Mouse (Mus musculus): ENCODE data around the gene Bcr. TPM values are rescaled to one million over a fixed set of nuclear protein-coding genes. Genes with fewer than 3 reads are reported as not detected.

The Bcr gene
- polyA plus RNA-seq, 1 experiment from 2014 or later = 7.5 TPM

DNA sequence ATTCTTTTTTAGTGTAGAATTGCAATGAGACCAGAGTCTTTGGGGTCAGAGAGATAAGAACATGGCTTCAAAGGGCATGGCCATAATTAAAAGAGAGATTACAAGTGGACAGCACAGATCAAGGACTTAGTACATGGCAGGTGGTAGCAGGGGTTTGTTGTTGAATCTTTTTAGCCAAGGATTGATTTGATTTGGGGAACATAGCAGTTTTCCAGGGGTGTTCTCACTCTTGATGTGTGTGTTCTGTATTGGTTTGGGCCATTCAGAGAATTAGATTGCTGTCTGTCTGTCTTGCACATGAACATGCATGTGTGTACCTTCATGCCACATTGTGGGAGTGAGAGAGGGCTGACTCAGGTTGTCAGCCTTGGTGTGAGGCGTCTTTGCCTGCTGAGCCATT lies 171.5 kb downstream of the Bcr start:
- WGBS = 100% methylated on average over 1 of the region's 1 CpGs
- Histone ChIP-seq H3K4me3 (no peak overlapping the region), H3K36me3 (peaks cover 28% of the 10 kb centered on the region), H3K4me1 (peaks cover 6% of the 10 kb centered on the region; the same call in 1 of the 2 replicates), H3K27ac (no peak overlapping the region), H3K27me3 (no peaks in the 10 kb centered on the region), H3K9me3 (no peaks in the 10 kb centered on the region), H3K9ac (no peak overlapping the region), H3K4me2 (no peak overlapping the region)
- ATAC-seq (ENCODE audit: insufficient number of reproducible peaks, low FRiP score, low TSS enrichment, low read depth) = no peak

DNA sequence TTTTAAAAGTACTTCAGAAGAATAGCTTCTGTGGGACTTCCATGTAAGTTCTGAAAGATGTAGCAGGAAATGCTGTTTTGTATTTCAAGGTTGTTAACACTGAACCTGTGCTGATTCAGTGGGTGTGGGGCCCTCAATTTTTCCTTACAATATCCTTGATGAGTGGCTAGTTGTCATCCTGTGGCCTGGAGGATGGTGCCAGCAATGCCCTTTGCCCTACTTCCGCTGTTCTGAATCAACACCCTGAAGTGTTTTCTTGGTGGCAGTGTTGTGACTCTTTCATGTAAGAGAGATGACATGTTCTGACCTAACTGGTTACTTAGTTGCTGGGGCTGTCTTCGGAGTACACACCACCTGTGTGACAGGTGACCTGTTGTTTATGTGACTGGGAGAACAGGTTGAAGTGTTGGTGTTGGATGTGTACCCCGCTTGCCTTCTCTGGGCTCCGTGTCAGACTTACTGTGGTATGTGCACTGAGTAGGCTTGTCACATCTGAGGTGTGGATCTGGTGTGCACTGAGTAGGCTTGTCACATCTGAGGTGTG lies 172.3 kb downstream of the Bcr start:
- Histone ChIP-seq H3K4me2 (no peak overlapping the region), H3K36me3 (peaks cover 30% of the 10 kb centered on the region), H3K27ac (no peak overlapping the region), H3K9ac (no peak overlapping the region), H3K4me3 (no peak overlapping the region), H3K4me1 (peaks cover 6% of the 10 kb centered on the region; the same call in 1 of the 2 replicates), H3K9me3 (no peaks in the 10 kb centered on the region), H3K27me3 (no peaks in the 10 kb centered on the region)
- WGBS = 90% methylated on average over 4 of the region's 4 CpGs
- ATAC-seq (ENCODE audit: insufficient number of reproducible peaks, low FRiP score, low TSS enrichment, low read depth) = no peak

DNA sequence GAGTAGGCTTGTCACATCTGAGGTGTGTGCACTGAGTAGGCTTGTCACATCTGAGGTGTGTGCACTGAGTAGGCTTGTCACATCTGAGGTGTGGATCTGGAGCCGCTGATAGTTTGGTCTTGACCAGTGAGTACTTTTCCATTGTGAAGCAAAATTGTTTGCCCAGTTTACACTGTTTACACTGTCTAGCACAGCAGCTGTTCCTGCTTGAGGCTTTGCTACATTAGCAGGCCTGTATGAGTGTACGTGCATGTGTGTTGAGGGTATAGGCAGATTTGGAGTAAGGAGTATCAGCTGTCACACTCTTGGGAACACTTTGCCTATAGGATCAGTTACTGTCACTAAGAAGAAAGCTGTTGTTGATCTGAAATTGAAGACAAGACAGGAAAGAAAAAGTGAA lies 173.1 kb downstream of the Bcr start:
- peaks cover 6% of the 10 kb centered on the region; the same call in 1 of the 2 replicates for H3K4me1 ChIP-seq
- no peak for ATAC-seq (ENCODE audit: insufficient number of reproducible peaks, low FRiP score, low TSS enrichment, low read depth)
- H3K9me3 ChIP-seq = no peaks in the 10 kb centered on the region
- WGBS = 80% methylated on average over 2 of the region's 2 CpGs
- H3K36me3 ChIP-seq = peaks cover 34% of the 10 kb centered on the region
- no peak overlapping the region for H3K9ac ChIP-seq
- no peak overlapping the region for H3K4me3 ChIP-seq
- no peak overlapping the region for H3K27ac ChIP-seq
- H3K27me3 ChIP-seq = no peaks in the 10 kb centered on the region
- H3K4me2 ChIP-seq = no peak overlapping the region

Other genes starting within 250 kb of the Bcr start
- 3.3 and 3.6 TPM in 2 replicates for gene Gnaz, start 93.4 kb upstream of the Bcr start, polyA plus RNA-seq (2015; fragmentation: Nextera tagmentation; extraction: Ambion mirVana)
- gene Rsph14, start 28.0 kb upstream of the Bcr start, polyA plus RNA-seq (2015; fragmentation: Nextera tagmentation; extraction: Ambion mirVana) = not detected in 2 replicates
- gene Rab36, start 23.5 kb upstream of the Bcr start, polyA plus RNA-seq (2015; fragmentation: Nextera tagmentation; extraction: Ambion mirVana) = 6.3 and 6.7 TPM in 2 replicates
- 28.3 and 31.7 TPM in 2 replicates for gene Specc1l, start 151.5 kb downstream of the Bcr start, polyA plus RNA-seq (2015; fragmentation: Nextera tagmentation; extraction: Ambion mirVana)

Data from limb, embryonic 15.5 days (tissue).